Mouse (Mus musculus): Measurements from ENCODE around the gene Gpx2. TPM values are rescaled to one million over a fixed set of nuclear protein-coding genes. Genes with fewer than 3 reads are reported as not detected.

Gene Gpx2
- total and polyA plus RNA-seq, 3 experiments, result not detected

DNA sequence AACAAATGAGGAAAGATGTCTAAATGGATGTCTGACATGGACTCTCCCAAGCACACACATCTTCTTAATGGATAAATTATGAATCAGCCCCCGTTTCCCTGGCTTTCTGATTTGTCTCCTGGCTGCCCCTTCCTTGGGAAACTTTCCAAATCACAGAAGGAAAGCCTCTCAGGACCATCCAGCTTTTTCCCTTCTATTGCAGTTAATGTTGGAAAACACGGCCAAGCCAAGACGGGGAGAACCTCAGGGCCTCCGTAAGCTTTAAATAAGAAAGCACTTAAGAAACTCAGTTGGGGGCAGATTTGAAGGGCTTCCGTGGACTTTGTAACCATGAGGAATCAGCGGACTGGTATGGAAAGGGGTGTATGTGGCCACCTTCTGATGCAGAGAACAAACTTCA lies 24.5 kb upstream of the Gpx2 start:
- in situ Hi-C loops (cut with MboI; ENCODE audit: low pct_ligation_motif_present, low pct_unique_long_range_greater_than_20kb, low sequenced_read_pairs), result no loop called here
- peaks cover 64% of the 10 kb centered on the region for H3K27me3 ChIP-seq (replicated peaks)
- H3K4me2 ChIP-seq (ENCODE audit: insufficient read depth, low read depth, poor library complexity, severe bottlenecking), result no peak overlapping the region

GRCm38 (mm10) chr12:76818908-76819307 lies 23.6 kb upstream of the Gpx2 start:
- DNase-seq (ENCODE audit: extremely low read depth), result no peak
- Histone ChIP-seq H3K9me3 (replicated peaks; ENCODE audit: low read length) (no peaks in the 10 kb centered on the region), H3K36me3 (replicated peaks in 1 of 2; ENCODE audit: control insufficient read depth in 1 of 2, insufficient read depth in 1 of 2, low read length in 1 of 2) (no peaks in the 10 kb centered on the region), H3K4me3 (replicated peaks in 1 of 3; ENCODE audit: low read depth in 2 of 3, low read length in 2 of 3, poor library complexity in 1 of 3) (no peak overlapping the region), H3K79me2 (replicated peaks; ENCODE audit: control insufficient read depth, extremely low read depth, insufficient read depth, poor library complexity, severe bottlenecking) (no peaks in the 10 kb centered on the region), H3K27me3 (replicated peaks) (peaks cover 62% of the 10 kb centered on the region), H3K4me1 (ENCODE audit: control insufficient read depth in 1 of 2, insufficient read depth in 2 of 2) (peaks cover 2 to 4% of the 10 kb centered on the region in 2 experiments; a peak in 1 of 4 replicates), H3K27ac (ENCODE audit: insufficient read depth, low read depth) (no peak overlapping the region), H3K9ac (ENCODE audit: insufficient read depth, low read depth) (no peak overlapping the region), H3K4me2 (ENCODE audit: insufficient read depth, low read depth, poor library complexity, severe bottlenecking) (no peak overlapping the region)
- dilution Hi-C loops (cut with MboI; ENCODE audit: extremely low pct_ligation_motif_present, extremely low pct_unique_long_range_greater_than_20kb, low sequenced_read_pairs) (no loop called here), in situ Hi-C loops (cut with MboI; ENCODE audit: low pct_ligation_motif_present, low pct_unique_long_range_greater_than_20kb, low sequenced_read_pairs) (no loop called here)
- no peak for TF ChIP-seq NELFE (IDR thresholded peaks at IDR 0.05; ENCODE audit: low read depth, low read length)
- no peak for TF ChIP-seq MAX (IDR thresholded peaks at IDR 0.05; ENCODE audit: low read length)
- no peak for TF ChIP-seq MEF2A (IDR thresholded peaks at IDR 0.05; ENCODE audit: borderline replicate concordance, low read depth, low read length)
- no peak for TF ChIP-seq E2F4 (IDR thresholded peaks at IDR 0.05; ENCODE audit: insufficient replicate concordance, low read depth, low read length)
- no peak for TF ChIP-seq MAZ (IDR thresholded peaks at IDR 0.05; ENCODE audit: low read depth, low read length)
- TF ChIP-seq PAX5 (IDR thresholded peaks at IDR 0.05; ENCODE audit: low read length), result no peak
- no peak for TF ChIP-seq SIN3A (IDR thresholded peaks at IDR 0.05; ENCODE audit: low read length)
- TF ChIP-seq JUN (IDR thresholded peaks at IDR 0.05; ENCODE audit: insufficient read depth, low read depth, low read length), result no peak

More for the DNA sequence above, 24.5 kb upstream of the Gpx2 start:
- no peak for TF ChIP-seq RAD21 (IDR thresholded peaks at IDR 0.05; ENCODE audit: low read depth, low read length)
- no peak for TF ChIP-seq RCOR1 (conservative IDR thresholded peaks at IDR 0.05; ENCODE audit: low read depth, low read length)
- TF ChIP-seq MYC (IDR thresholded peaks at IDR 0.05; ENCODE audit: low read depth, low read length), result no peak
- TF ChIP-seq GABPA (IDR thresholded peaks at IDR 0.05; ENCODE audit: insufficient replicate concordance, low read depth, low read length), result no peak
- TF ChIP-seq ETS1 (conservative IDR thresholded peaks at IDR 0.05; ENCODE audit: low read depth, low read length), result no peak
- no peak for TF ChIP-seq ZC3H11A (IDR thresholded peaks at IDR 0.05; ENCODE audit: low read depth, low read length)
- no peak for TF ChIP-seq MAX (IDR thresholded peaks at IDR 0.05; ENCODE audit: low read length)
- Histone ChIP-seq H3K4me1 (ENCODE audit: control insufficient read depth in 1 of 2, insufficient read depth in 2 of 2) (peaks cover 2 to 4% of the 10 kb centered on the region in 2 experiments; a peak in 1 of 4 replicates), H3K9me3 (replicated peaks; ENCODE audit: low read length) (no peaks in the 10 kb centered on the region), H3K9ac (ENCODE audit: insufficient read depth, low read depth) (no peak overlapping the region), H3K4me3 (replicated peaks in 1 of 3; ENCODE audit: low read depth in 2 of 3, low read length in 2 of 3, poor library complexity in 1 of 3) (no peak overlapping the region), H3K27ac (ENCODE audit: insufficient read depth, low read depth) (no peak overlapping the region), H3K36me3 (replicated peaks in 1 of 2; ENCODE audit: control insufficient read depth in 1 of 2, insufficient read depth in 1 of 2, low read length in 1 of 2) (no peaks in the 10 kb centered on the region), H3K79me2 (replicated peaks; ENCODE audit: control insufficient read depth, extremely low read depth, insufficient read depth, poor library complexity, severe bottlenecking) (no peaks in the 10 kb centered on the region)
- DNase-seq (ENCODE audit: extremely low read depth), result no peak
- dilution Hi-C loops (cut with MboI; ENCODE audit: extremely low pct_ligation_motif_present, extremely low pct_unique_long_range_greater_than_20kb, low sequenced_read_pairs), result no loop called here

Data from CH12.LX (cell line).